Mouse (Mus musculus): ENCODE data around the gene Agbl5.

Gene Agbl5

DNA sequence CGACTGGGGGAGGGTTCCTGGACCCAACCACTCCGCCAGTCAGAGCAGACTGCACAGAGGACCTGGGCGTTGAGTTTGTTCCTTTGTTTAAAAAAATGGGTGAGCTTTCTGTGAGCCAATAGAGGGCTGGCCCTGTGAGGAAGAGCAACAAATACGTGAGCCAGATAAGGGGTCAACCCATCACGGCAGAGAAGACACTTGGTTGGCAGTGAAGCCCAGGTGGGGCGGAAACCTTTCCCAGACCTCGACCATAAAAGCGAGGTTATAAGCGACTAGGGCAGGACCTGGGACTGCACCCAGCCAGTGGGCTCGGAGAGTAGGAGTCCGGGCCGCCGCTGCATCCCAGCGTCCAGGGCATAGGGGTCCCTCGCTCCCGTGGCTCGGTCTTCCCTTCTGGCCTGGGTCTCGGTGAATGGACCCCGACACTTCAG lies 1.1 kb upstream of the Agbl5 start:
- in situ Hi-C loops (cut with MboI, MseI) = loop anchor here (5.0 kb wide), 1 partner anchor 305 kb away; the partner anchor contains the start of genes Eif2b4 and Snx17

GRCm38 (mm10) chr5:30887858-30888336 lies 597 bp upstream of the Agbl5 start:
- in situ Hi-C loops (cut with MboI, MseI) = loop anchor here (5.0 kb wide), 1 partner anchor 304 kb away; the partner anchor contains the start of genes Eif2b4 and Snx17

DNA sequence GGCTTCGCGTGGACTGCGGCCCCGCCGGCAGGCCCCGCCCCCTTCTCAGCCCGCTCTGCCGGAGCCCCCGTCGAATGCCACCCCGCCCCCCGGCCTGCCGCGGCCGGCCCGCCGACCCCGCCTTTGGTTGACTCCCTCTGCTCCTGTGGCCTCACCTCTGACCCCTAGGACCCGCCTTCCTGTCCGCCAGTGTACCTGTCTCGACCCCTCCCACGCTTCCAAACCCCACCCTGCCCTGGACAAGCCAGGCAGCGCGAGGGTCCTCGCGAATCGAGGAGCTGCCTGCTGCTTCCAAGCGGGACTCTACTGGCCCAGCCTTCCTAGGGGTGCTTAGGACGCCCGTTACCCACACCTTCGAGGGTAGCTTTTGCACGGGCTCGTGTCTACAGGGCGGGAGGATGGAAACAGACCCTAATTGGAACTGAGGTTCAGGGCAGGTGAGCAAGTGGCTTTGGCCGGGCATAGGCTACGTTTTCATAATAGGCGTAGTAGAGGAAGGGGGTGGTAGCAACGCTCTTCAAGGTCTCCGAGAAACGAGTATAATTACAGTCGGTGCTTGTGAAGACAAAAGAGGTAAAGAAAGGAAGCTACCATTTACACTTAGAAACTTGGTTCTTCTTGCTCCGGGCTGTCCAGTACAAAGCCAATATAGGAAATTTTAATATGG lies 727 bp downstream of the Agbl5 start:
- in situ Hi-C loops (cut with MboI, MseI) = loop anchor here (5.0 kb wide), 1 partner anchor 303 kb away; the partner anchor contains the start of genes Eif2b4 and Snx17

DNA sequence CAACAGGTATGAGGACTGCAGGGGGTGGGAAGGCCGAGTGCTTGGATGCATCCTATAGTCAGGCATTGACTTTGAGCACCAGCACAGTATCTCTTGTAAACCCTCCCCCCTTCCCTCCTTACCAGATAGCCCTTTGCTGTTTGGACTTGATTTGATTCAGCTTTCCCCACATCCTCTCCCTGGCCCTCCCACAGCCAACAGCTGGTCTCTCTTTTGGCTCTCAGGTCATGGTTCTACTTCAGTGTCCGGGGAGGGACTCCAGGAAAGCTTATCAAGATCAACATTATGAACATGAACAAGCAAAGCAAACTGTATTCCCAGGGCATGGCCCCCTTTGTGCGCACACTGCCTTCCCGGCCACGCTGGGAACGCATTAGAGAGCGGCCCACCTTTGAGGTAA lies 1.9 kb downstream of the Agbl5 start:
- in situ Hi-C loops (cut with MboI, MseI) = no loop called here

- in situ Hi-C loops (cut with MboI, MseI) = no loop called here
These were observed 13.4 kb downstream of the Agbl5 start for GRCm38 (mm10) chr5:30901860-30902259.

DNA sequence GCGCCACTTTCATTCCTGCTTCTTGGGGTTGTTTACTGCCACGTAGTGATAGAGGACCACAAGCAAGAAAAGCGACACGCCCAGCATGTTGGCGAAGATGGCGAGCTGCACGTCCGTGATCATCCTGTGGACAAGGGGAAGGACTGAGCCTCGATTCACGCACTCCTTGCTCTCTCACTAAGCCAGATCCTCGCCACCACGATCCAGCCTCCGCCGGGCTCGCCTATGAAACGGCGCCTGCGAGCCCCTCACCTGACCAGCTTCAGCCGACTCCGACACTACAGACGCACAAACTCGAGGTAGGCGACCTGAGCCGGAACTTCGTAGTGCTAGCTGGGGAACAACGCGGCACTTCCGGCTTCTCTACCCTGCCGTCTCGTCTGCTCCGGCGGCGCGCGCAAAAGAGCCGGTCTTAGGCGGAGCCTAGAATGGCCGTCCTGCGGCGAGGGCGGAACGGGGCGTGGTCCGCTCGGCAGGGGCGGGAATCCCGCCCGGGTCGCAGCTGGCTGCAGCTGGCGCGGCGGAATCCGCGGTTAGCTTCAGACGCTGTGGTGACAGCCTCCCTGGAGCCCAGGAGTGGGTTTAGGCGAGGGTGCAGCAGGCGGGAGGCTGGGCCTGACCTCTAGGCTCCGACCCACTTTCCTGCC lies 19.0 kb downstream of the Agbl5 start, which contains the start of gene Ost4:
TSS of gene Ost4 (minus strand) at position 376 of the 647 bp plus-strand sequence.
- in situ Hi-C loops (cut with MboI, MseI) = no loop called here

DNA sequence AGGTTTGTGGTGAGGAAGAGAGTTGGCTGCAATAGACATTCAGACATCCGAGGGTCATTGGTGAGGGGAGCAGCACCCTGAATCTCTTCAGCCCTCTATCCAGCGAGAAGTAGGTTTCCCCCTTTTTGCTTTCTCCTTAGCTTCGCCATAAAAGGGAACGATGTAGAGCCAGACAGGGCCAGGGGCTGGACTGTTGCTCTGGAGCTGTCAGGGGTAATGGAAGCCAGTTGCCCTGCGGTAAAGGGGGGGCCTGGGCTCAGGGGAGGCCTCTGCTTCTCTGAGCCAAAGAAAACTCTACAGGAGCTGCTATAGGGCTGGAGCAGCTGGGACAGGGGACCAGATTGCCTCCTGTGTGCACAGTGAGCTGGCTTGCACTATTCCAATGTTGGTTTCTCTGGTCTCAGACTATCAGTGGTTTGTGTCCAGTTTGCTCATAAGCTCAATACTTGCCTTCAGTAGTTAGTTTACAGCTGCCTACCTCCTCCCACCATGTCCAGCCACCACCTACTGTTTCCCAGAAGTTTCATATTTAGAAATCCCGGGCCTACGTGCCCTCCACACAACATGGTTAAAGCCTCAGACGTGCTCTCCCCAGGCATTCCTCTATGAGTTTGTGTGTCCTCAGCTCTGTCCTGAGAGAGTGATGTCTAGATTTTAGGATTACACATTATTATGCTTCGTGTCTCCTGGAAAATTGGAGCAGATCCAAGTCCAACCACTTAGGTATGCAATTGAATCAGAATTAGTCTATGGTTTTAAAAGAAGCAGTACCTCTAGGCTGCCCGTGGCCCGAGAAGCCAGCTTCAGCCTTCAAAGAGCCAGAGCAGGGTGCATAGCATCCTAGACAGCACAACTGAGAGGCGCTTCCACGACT lies 20.2 kb downstream of the Agbl5 start:
- in situ Hi-C loops (cut with MboI, MseI) = no loop called here

GRCm38 (mm10) chr5:30909300-30909659 lies 20.8 kb downstream of the Agbl5 start:
- in situ Hi-C loops (cut with MboI, MseI) = no loop called here

DNA sequence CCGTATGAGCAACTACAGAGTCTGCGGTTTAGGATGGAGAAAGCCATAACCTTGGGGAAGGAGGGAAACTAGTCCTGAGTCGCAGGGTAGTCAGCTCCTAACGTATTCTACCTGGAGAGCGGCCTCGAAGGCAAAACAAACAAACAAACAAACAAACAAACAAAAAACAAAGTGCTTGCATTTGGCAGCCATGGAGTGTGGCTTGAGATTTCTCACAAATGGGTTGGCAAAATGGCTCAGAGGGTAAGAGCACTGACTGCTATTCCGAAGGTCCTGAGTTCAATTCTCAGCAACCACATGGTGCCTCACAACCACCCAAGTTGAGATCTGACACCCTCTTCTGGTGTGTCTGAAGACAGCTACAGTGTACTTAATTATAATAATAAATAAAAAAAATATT lies 21.4 kb downstream of the Agbl5 start:
- in situ Hi-C loops (cut with MboI, MseI) = loop anchor here (10.0 kb wide), 1 partner anchor 1465 kb away; no protein-coding TSS in a partner anchor

GRCm38 (mm10) chr5:30910481-30910880 lies 22.0 kb downstream of the Agbl5 start:
- in situ Hi-C loops (cut with MboI, MseI) = loop anchor here (10.0 kb wide), 1 partner anchor 1464 kb away; no protein-coding TSS in a partner anchor

- in situ Hi-C loops (cut with MboI, MseI) = loop anchor here (10.0 kb wide), 1 partner anchor 1463 kb away; no protein-coding TSS in a partner anchor
These were observed 23.7 kb downstream of the Agbl5 start for GRCm38 (mm10) chr5:30912156-30912555.

- in situ Hi-C loops (cut with MboI, MseI) = loop anchor here (10.0 kb wide), 1 partner anchor 1462 kb away; no protein-coding TSS in a partner anchor
These were observed 24.8 kb downstream of the Agbl5 start, which contains the start of gene Emilin1 for GRCm38 (mm10) chr5:30913060-30913841. Gene Emilin1 (plus strand): TSS chr5:30913402.

- in situ Hi-C loops (cut with MboI, MseI) = loop anchor here (10.0 kb wide), 1 partner anchor 1461 kb away; no protein-coding TSS in a partner anchor
These were observed 25.7 kb downstream of the Agbl5 start for GRCm38 (mm10) chr5:30914101-30914635.

GRCm38 (mm10) chr5:30914849-30915248 lies 26.4 kb downstream of the Agbl5 start:
- in situ Hi-C loops (cut with MboI, MseI) = loop anchor here (5.0 to 10.0 kb wide), 2 partner anchors 43 to 1460 kb away; no protein-coding TSS in a partner anchor

- in situ Hi-C loops (cut with MboI, MseI) = loop anchor here (5.0 to 10.0 kb wide), 2 partner anchors 43 to 1459 kb away; no protein-coding TSS in a partner anchor
These were observed 27.0 kb downstream of the Agbl5 start for GRCm38 (mm10) chr5:30915456-30915855.

DNA sequence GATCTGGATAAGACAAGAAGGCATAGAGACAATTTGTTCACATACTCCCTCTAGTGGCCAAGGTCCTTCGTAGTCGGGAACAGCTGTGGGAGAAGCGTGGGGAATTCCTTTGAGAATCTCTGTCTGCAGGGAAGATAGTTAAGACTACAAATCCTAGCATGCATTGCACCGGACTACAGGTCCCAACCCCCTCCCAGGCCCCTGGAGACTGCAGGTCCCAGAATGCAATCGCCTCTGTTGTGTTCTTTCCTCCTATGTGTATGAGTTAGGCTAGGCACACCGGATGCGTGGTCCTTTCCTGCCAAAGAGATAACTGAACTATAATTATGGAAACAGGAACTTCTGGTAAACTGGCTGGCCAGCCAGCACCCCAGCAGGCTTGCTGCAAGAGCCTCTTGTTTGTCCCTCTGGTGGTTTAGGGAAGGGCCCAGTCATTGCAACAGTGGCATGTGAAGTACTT lies 27.5 kb downstream of the Agbl5 start:
- in situ Hi-C loops (cut with MboI, MseI) = loop anchor here (5.0 to 10.0 kb wide), 2 partner anchors 44 to 1459 kb away; no protein-coding TSS in a partner anchor

DNA sequence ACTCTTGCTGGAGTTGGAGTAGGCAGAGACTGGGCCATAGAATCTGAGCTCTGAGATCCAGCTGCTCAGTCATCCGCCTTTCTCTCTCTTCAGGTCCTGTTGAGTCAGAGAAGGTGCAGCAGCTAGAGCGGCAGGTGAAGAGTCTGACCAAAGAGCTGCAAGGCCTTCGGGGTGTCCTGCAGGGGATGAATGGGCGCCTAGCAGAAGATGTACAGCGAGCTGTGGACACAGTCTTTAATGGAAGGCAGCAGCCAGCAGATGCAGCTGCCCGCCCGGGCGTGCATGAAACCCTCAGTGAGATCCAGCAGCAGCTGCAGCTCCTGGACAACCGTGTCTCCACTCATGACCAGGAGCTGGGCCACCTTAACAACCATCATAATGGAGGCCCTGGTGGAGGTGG lies 28.3 kb downstream of the Agbl5 start:
- in situ Hi-C loops (cut with MboI, MseI) = loop anchor here (5.0 to 10.0 kb wide), 2 partner anchors 45 to 1458 kb away; no protein-coding TSS in a partner anchor

DNA sequence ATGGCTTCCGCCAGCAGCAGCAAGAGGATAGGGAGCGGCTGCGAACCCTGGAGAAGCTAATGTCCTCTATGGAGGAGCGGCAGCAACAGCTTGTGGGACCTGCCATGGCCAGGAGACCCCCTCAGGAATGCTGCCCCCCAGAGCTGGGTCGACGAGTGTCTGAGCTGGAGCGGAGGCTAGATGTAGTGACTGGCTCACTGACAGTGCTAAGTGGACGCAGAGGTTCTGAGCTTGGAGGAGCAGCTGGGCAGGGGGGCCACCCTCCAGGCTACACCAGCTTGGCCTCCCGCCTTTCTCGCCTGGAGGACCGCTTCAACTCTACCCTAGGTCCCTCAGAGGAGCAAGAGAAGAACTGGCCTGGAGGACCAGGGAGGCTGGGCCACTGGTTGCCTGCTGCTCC lies 28.9 kb downstream of the Agbl5 start:
- in situ Hi-C loops (cut with MboI, MseI) = loop anchor here (5.0 to 10.0 kb wide), 2 partner anchors 45 to 1457 kb away; no protein-coding TSS in a partner anchor

GRCm38 (mm10) chr5:30917891-30918670 lies 29.6 kb downstream of the Agbl5 start:
- in situ Hi-C loops (cut with MboI, MseI) = loop anchor here (5.0 to 10.0 kb wide), 2 partner anchors 46 to 1457 kb away; no protein-coding TSS in a partner anchor
